Mouse (Mus musculus) liver, adult 2 months (tissue): ENCODE data around the gene Slc7a10.

Experiments
- CTCF ChIP-seq: fragments of 200-500 bp; IDR thresholded peaks from 2 replicates; pipeline ENCODE4 v1.5.1; 2011; ENCODE audit warnings: low read depth, low read length, control low read depth
- POLR2A ChIP-seq: fragments of 200-500 bp; IDR thresholded peaks from 2 replicates; pipeline ENCODE4 v1.6.1; 2011; ENCODE audit warnings: low read length, control low read depth; ENCODE audit not compliant: insufficient read depth; ENCODE audit errors: extremely low read depth

- TF ChIP-seq POLR2A = no peak
- no peak for TF ChIP-seq CTCF
Observed at GRCm38 (mm10) chr7:35164131-35164530, 22.1 kb upstream of the Slc7a10 start.
